Comparison of ENCODE assay signal across 23 mouse cellular contexts in the genomic region with DNA sequence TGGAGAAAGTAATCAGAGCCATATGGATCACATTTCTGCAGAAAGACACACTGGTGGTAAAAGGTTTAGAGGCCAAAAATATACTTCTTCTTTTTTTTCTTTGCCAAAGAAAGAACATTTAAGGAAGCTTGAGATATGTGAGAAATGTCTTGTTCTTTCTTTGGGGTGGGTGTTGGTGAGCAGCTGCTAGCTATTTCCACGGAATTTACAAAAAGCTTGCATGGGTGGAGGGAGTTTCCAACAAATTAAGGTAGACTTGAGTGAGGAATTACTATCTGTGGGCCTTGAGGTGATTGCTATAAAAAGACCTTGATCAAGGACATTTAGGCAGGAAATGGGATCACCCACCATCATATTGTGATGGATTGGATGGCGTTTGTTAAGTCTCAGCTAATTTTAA. TPM values are rescaled to one million over a fixed set of nuclear protein-coding genes. Genes with fewer than 3 reads are reported as not detected.
DNase-seq lines count a peak whose midpoint lies in the region; ATAC-seq lines count a peak whose summit lies in the region.
"Had no signal": no experiment of that assay in that cellular context is flagged by ENCODE, and none has a peak within 500 bp of the region (broad histone marks: within the 10 kb centered on the region; RNA-seq: fewer than 3 reads in every experiment).

No protein-coding gene starts in this region.

- ATAC-seq in frontal cortex, adult (ENCODE audit: low TSS enrichment) = peak; percentile 29
- ATAC-seq: activated CD4-positive, CD25-positive, alpha-beta regulatory T cell, adult 4 months; CD4-positive, CD25-positive, alpha-beta regulatory T cell, adult 4 months; forebrain, embryonic 13.5 days; forebrain, embryonic 15.5 days; Patski had no signal

- intact Hi-C loops in left cerebral cortex, postnatal 14 days (cut with DNase I) = loop anchor here (5.0 to 10.0 kb wide), 5 partner anchors 140 to 1348 kb away; no protein-coding TSS in a partner anchor
- intact Hi-C loops in left cerebral cortex, postnatal 4 days (cut with DNase I) = loop anchor here (5.0 kb wide), 1 partner anchor 1395 kb away; no protein-coding TSS in a partner anchor

- DNase-seq in frontal cortex, postnatal 10 days (ENCODE audit: low spot score in 2 of 2) = no peak
- DNase-seq in left cerebral cortex, postnatal 14 days (ENCODE audit: low spot score in 2 of 2) = peak; percentile 27 to 49
- DNase-seq in left cerebral cortex, postnatal 4 days = no peak
- DNase-seq in right cerebral cortex, postnatal 25 days = peak; percentile 21
- DNase-seq in right cerebral cortex, postnatal 10 days (ENCODE audit: low spot score in 2 of 2) = no peak
- DNase-seq in brain, adult 2 months (ENCODE audit: low read depth, low spot score) = peak; percentile 83
- no peak for DNase-seq in adrenal gland, postnatal 4 days (ENCODE audit: low spot score in 2 of 2)
- DNase-seq: adrenal gland, adult 8-10 months; adrenal gland, postnatal 14 days; adrenal gland, postnatal 36 days; B cell, adult 2 months; cerebellum, adult 11-12 months; cerebellum, adult 2 months; cerebellum, adult 9-10 months; cerebellum, postnatal 10 days; cerebellum, postnatal 25 days had no signal

RNA-seq across cellular contexts. Expression of a gene that starts 3.1 kb away (rescaled TPM):
- 100 to 1,000 TPM; 280 to 309 TPM for total RNA-seq in left cerebral cortex, postnatal 14 days (2021)
- total RNA-seq in left cerebral cortex, postnatal 4 days (2021) = 100 to 1,000 TPM; 127 to 133 TPM
- 1 to 10 TPM; 4.5 to 5.9 TPM for total RNA-seq in adrenal gland, postnatal 4 days (2021)
- total RNA-seq: CH12.LX had no signal

Comparison
In these comparisons a context has a peak if more than half of its experiments do, and no peak if none do; other contexts are left out.
1. DNase-seq: peak in left cerebral cortex, postnatal 14 days (2 of 2), right cerebral cortex, postnatal 25 days (single experiment) and brain, adult 2 months (single experiment); none in frontal cortex, postnatal 10 days (0 of 2), left cerebral cortex, postnatal 4 days (single experiment), right cerebral cortex, postnatal 10 days (0 of 2) and adrenal gland, postnatal 4 days (0 of 2).
2. RNA of a gene that starts 3.1 kb away (total RNA-seq): 280 to 309 TPM in left cerebral cortex, postnatal 14 days and 127 to 133 TPM in left cerebral cortex, postnatal 4 days; 4.5 to 5.9 TPM in adrenal gland, postnatal 4 days; every median in the first group is over 10 times any median in the second.